Mouse (Mus musculus) spleen, adult 2 months (tissue): Measurements from ENCODE around the gene Mapk14. TPM values are rescaled to one million over a fixed set of nuclear protein-coding genes. Genes with fewer than 3 reads are reported as not detected.

Experiments used
- DNase-seq, 2 experiments: peaks; one replicate each; pipeline versions ENCODE4 v3.0.0 to v3.0.0-alpha.2; 2012 to 2021; ENCODE audit warnings: low spot score in 2 of 2, low read depth in 1 of 2
- H3K27ac ChIP-seq: fragments of 200-500 bp; 2 replicates; pipeline ENCODE4 v1.5.1; 2012; ENCODE audit warnings: low read length, inconsistent platforms; ENCODE audit not compliant: insufficient read depth
- H3K27me3 ChIP-seq: fragments of 200-500 bp; 2 replicates; pipeline ENCODE4 v1.6.1; 2012; ENCODE audit warnings: mild to moderate bottlenecking, moderate library complexity, low read length, inconsistent platforms; ENCODE audit not compliant: control insufficient read depth, insufficient read depth
- H3K36me3 ChIP-seq: fragments of 200-500 bp; 2 replicates; pipeline ENCODE4 v1.6.1; 2012; ENCODE audit warnings: mild to moderate bottlenecking, low read length, inconsistent platforms; ENCODE audit not compliant: control insufficient read depth, insufficient read depth
- H3K4me1 ChIP-seq: fragments of 200-500 bp; 2 replicates; pipeline ENCODE4 v1.6.1; 2011; ENCODE audit warnings: inconsistent platforms; ENCODE audit not compliant: control insufficient read depth, insufficient read depth, insufficient read length
- H3K4me3 ChIP-seq: fragments of 200-500 bp; 2 replicates; pipeline ENCODE4 v1.5.1; 2011; ENCODE audit warnings: mild to moderate bottlenecking, inconsistent platforms; ENCODE audit not compliant: insufficient read depth, insufficient read length; ENCODE audit errors: extremely low read depth
- CTCF ChIP-seq: fragments of 200-500 bp; IDR thresholded peaks from 2 replicates; pipeline ENCODE4 v1.5.1; 2011; ENCODE audit warnings: mild to moderate bottlenecking, inconsistent platforms; ENCODE audit not compliant: insufficient read depth, insufficient read length, insufficient replicate concordance; ENCODE audit errors: extremely low read depth
- POLR2A ChIP-seq: fragments of 200-500 bp; IDR thresholded peaks from 2 replicates; pipeline ENCODE4 v1.6.1; 2011; ENCODE audit warnings: low read depth, low read length, inconsistent platforms
- WGBS: fragments of 180-500 bp; shearing (Covaris S2); methylation state at CpG from one replicate; pipeline ENCODE4 v1.1.7; 2018; 5-methylcytosine and 5-hydroxymethylcytosine counted together
- polyA plus RNA-seq: library from polyadenylated mRNA; depleted of rRNA; stranded (reverse); fragments of >200 nt; gene quantifications from 2 replicates; pipeline ENCODE4 v1.2.3, GENCODE M21; 2012

Gene Mapk14
- polyA plus RNA-seq, 1 experiment: 83.1 TPM

- Histone ChIP-seq H3K36me3 (peaks cover 3% of the 10 kb centered on the region; the same call in 1 of the 2 replicates), H3K27ac (peak overlapping the region; percentile 42), H3K4me3 (no peak overlapping the region), H3K27me3 (no peaks in the 10 kb centered on the region), H3K4me1 (peaks cover 23% of the 10 kb centered on the region)
- peak; percentile 28 to 83 for DNase-seq
- 36% methylated on average over 13 of the region's 13 CpGs for WGBS
- TF ChIP-seq POLR2A (no peak), CTCF (no peak)
These were observed 6.4 kb downstream of the Mapk14 start for GRCm38 (mm10) chr17:28697290-28698195.

GRCm38 (mm10) chr17:28698245-28698644 lies 7.1 kb downstream of the Mapk14 start:
- TF ChIP-seq CTCF: no peak
- no peak overlapping the region for H3K4me3 ChIP-seq
- H3K36me3 ChIP-seq: peaks cover 3% of the 10 kb centered on the region; the same call in 1 of the 2 replicates
- H3K4me1 ChIP-seq: peaks cover 21% of the 10 kb centered on the region
- H3K27me3 ChIP-seq: no peaks in the 10 kb centered on the region
- 72% methylated on average over 4 of the region's 4 CpGs for WGBS
- H3K27ac ChIP-seq: no peak overlapping the region
- DNase-seq: peak in 1 of 2 experiments; percentile 29

GRCm38 (mm10) chr17:28698672-28699071 lies 7.5 kb downstream of the Mapk14 start:
- H3K36me3 ChIP-seq: peaks cover 3% of the 10 kb centered on the region; the same call in 1 of the 2 replicates
- H3K4me3 ChIP-seq: no peak overlapping the region
- WGBS: 26% methylated on average over 2 of the region's 2 CpGs
- DNase-seq: no peak
- no peak overlapping the region for H3K27ac ChIP-seq
- H3K27me3 ChIP-seq: no peaks in the 10 kb centered on the region
- TF ChIP-seq CTCF (no peak), POLR2A (no peak)
- peaks cover 20% of the 10 kb centered on the region for H3K4me1 ChIP-seq

- H3K4me3 ChIP-seq: no peak overlapping the region
- H3K27me3 ChIP-seq: no peaks in the 10 kb centered on the region
- peaks cover 18% of the 10 kb centered on the region for H3K4me1 ChIP-seq
- WGBS: 30% methylated on average over 7 of the region's 7 CpGs
- TF ChIP-seq CTCF (no peak), POLR2A (no peak)
- peaks cover 1% of the 10 kb centered on the region; the same call in 1 of the 2 replicates for H3K36me3 ChIP-seq
- no peak overlapping the region for H3K27ac ChIP-seq
- no peak for DNase-seq
These were observed 8.7 kb downstream of the Mapk14 start for GRCm38 (mm10) chr17:28699789-28700188.

- WGBS: 73% methylated on average over 4 of the region's 4 CpGs
- Histone ChIP-seq H3K27me3 (no peaks in the 10 kb centered on the region), H3K4me1 (peaks cover 18% of the 10 kb centered on the region), H3K27ac (no peak overlapping the region), H3K36me3 (peaks cover 1% of the 10 kb centered on the region; the same call in 1 of the 2 replicates), H3K4me3 (no peak overlapping the region)
- DNase-seq: no peak
- no peak for TF ChIP-seq POLR2A
- TF ChIP-seq CTCF: no peak
These were observed 10.0 kb downstream of the Mapk14 start for GRCm38 (mm10) chr17:28701171-28701570.

GRCm38 (mm10) chr17:28701737-28702136 lies 10.6 kb downstream of the Mapk14 start:
- 71% methylated on average over 3 of the region's 3 CpGs for WGBS
- DNase-seq: no peak

GRCm38 (mm10) chr17:28702646-28703045 lies 11.5 kb downstream of the Mapk14 start:
- no peak overlapping the region for H3K4me3 ChIP-seq
- peaks cover 13% of the 10 kb centered on the region for H3K4me1 ChIP-seq
- TF ChIP-seq CTCF (no peak), POLR2A (no peak)
- peaks cover 1% of the 10 kb centered on the region; the same call in 1 of the 2 replicates for H3K36me3 ChIP-seq
- 42% methylated on average over 2 of the region's 2 CpGs for WGBS
- H3K27me3 ChIP-seq: no peaks in the 10 kb centered on the region
- no peak overlapping the region; the same call in 1 of the 2 replicates for H3K27ac ChIP-seq
- no peak for DNase-seq

More at GRCm38 (mm10) chr17:28701737-28702136, 10.6 kb downstream of the Mapk14 start:
- Histone ChIP-seq H3K36me3 (peaks cover 1% of the 10 kb centered on the region; the same call in 1 of the 2 replicates), H3K4me1 (peaks cover 18% of the 10 kb centered on the region), H3K27me3 (no peaks in the 10 kb centered on the region), H3K4me3 (no peak overlapping the region), H3K27ac (no peak overlapping the region)
- TF ChIP-seq POLR2A (no peak), CTCF (no peak)
